Mouse (Mus musculus) induced T-regulatory cell, adult 2 months (primary cell): ENCODE measurements around the gene Eif2s1.

Source experiments
- DNase-seq: peaks from one replicate; pipeline ENCODE4 v3.0.0-alpha.2; 2012; ENCODE audit warnings: low read depth

Gene Eif2s1

GRCm38 (mm10) chr12:78861496-78862253, at the start of gene Eif2s1, which contains the start of gene Atp6v1d:
Gene Eif2s1 (plus strand): TSS chr12:78861819.
Gene Atp6v1d (minus strand): TSS chr12:78861638.
- peak; percentile 99 for DNase-seq

GRCm38 (mm10) chr12:78814437-78814836, 47.2 kb upstream of the Eif2s1 start:
- no peak for DNase-seq

- DNase-seq = no peak
These were observed 27.1 kb upstream of the Eif2s1 start for GRCm38 (mm10) chr12:78834496-78834895.

GRCm38 (mm10) chr12:78839906-78840305, 21.7 kb upstream of the Eif2s1 start:
- DNase-seq = no peak

- no peak for DNase-seq
These were observed 19.2 kb upstream of the Eif2s1 start for GRCm38 (mm10) chr12:78842429-78842828.

- DNase-seq = no peak
These were observed 13.4 kb upstream of the Eif2s1 start for GRCm38 (mm10) chr12:78848246-78848645.

- peak; percentile 70 for DNase-seq
These were observed 611 bp upstream of the Eif2s1 start for GRCm38 (mm10) chr12:78860921-78861495.

GRCm38 (mm10) chr12:78862254-78862730, 673 bp downstream of the Eif2s1 start:
- no peak for DNase-seq

GRCm38 (mm10) chr12:78865434-78865833, 3.8 kb downstream of the Eif2s1 start:
- peak; percentile 52 for DNase-seq

GRCm38 (mm10) chr12:78868115-78868514, 6.5 kb downstream of the Eif2s1 start:
- DNase-seq = no peak

- no peak for DNase-seq
These were observed 13.0 kb downstream of the Eif2s1 start for GRCm38 (mm10) chr12:78874581-78874980.

GRCm38 (mm10) chr12:78890062-78890461, 28.4 kb downstream of the Eif2s1 start:
- no peak for DNase-seq

GRCm38 (mm10) chr12:78891149-78891548, 29.5 kb downstream of the Eif2s1 start:
- no peak for DNase-seq

GRCm38 (mm10) chr12:78897861-78898260, 36.2 kb downstream of the Eif2s1 start:
- no peak for DNase-seq

- no peak for DNase-seq
These were observed 39.8 kb downstream of the Eif2s1 start for GRCm38 (mm10) chr12:78901467-78901866.

- no peak for DNase-seq
These were observed 41.7 kb downstream of the Eif2s1 start for GRCm38 (mm10) chr12:78903313-78903712.

- no peak for DNase-seq
These were observed 42.9 kb downstream of the Eif2s1 start for GRCm38 (mm10) chr12:78904499-78904898.

- DNase-seq = peak; percentile 66
These were observed 45.1 kb downstream of the Eif2s1 start, which contains the start of gene Plek2 for GRCm38 (mm10) chr12:78906707-78907162. Gene Plek2 (minus strand): TSS chr12:78906964.

- DNase-seq = no peak
These were observed 46.5 kb downstream of the Eif2s1 start for GRCm38 (mm10) chr12:78908081-78908605.

GRCm38 (mm10) chr12:78910684-78911461, 49.3 kb downstream of the Eif2s1 start:
- no peak for DNase-seq

- peak; percentile 21 for DNase-seq
These were observed 50.2 kb downstream of the Eif2s1 start for GRCm38 (mm10) chr12:78911707-78912417.
